Mouse (Mus musculus) heart, embryonic 13.5 days (tissue): ENCODE measurements at regions not wholly inside any gene's neighbourhood (a gene's known extent, or its start where the extent isn't known, plus 50 kb on each side); places are given as distances from the start of the nearest gene placed in this dataset.

Source experiments
- ATAC-seq: fragments of 200-750 bp; cut with Nextera tagmentation; 2 replicates; pipeline ENCODE4 v1.8.0; 2017; ENCODE audit warnings: moderate TSS enrichment; ENCODE audit not compliant: insufficient number of reproducible peaks, low FRiP score, low TSS enrichment; ENCODE audit errors: extremely low read depth
- H3K27ac ChIP-seq: fragments of 300-500 bp; sonication (generic); replicated peaks from 2 replicates; pipeline ENCODE4 v1.5.1; 2015; ENCODE audit warnings: moderate library complexity, mild to moderate bottlenecking, inconsistent platforms
- H3K27me3 ChIP-seq: fragments of 300-500 bp; sonication (generic); replicated peaks from 2 replicates; pipeline ENCODE4 v1.6.1; 2015; ENCODE audit warnings: mild to moderate bottlenecking, inconsistent platforms
- H3K36me3 ChIP-seq: fragments of 300-500 bp; sonication (generic); 2 replicates; pipeline ENCODE4 v1.6.1; 2015; ENCODE audit warnings: mild to moderate bottlenecking, inconsistent platforms
- H3K4me1 ChIP-seq: fragments of 300-500 bp; sonication (generic); 2 replicates; pipeline ENCODE4 v1.6.1; 2015; ENCODE audit warnings: inconsistent platforms
- H3K4me2 ChIP-seq: fragments of 300-500 bp; sonication (generic); 2 replicates; pipeline ENCODE4 v1.6.1; 2015; ENCODE audit warnings: inconsistent platforms, mild to moderate bottlenecking, moderate library complexity
- H3K4me3 ChIP-seq: fragments of 300-500 bp; sonication (generic); 2 replicates; pipeline ENCODE4 v1.5.1; 2015; ENCODE audit warnings: moderate library complexity, mild to moderate bottlenecking, inconsistent platforms
- H3K9ac ChIP-seq: fragments of 300-500 bp; sonication (generic); 2 replicates; pipeline ENCODE4 v1.6.1; 2015; ENCODE audit warnings: inconsistent platforms, mild to moderate bottlenecking, moderate library complexity
- H3K9me3 ChIP-seq: fragments of 300-500 bp; sonication (generic); 2 replicates; pipeline ENCODE4 v1.6.1; 2016; ENCODE audit warnings: inconsistent platforms
- WGBS: fragments of 180-500 bp; shearing (Covaris S2); methylation state at CpG from one replicate; pipeline ENCODE4 v1.1.7; 2015; ENCODE audit warnings: mixed read lengths; 5-methylcytosine and 5-hydroxymethylcytosine counted together

DNA sequence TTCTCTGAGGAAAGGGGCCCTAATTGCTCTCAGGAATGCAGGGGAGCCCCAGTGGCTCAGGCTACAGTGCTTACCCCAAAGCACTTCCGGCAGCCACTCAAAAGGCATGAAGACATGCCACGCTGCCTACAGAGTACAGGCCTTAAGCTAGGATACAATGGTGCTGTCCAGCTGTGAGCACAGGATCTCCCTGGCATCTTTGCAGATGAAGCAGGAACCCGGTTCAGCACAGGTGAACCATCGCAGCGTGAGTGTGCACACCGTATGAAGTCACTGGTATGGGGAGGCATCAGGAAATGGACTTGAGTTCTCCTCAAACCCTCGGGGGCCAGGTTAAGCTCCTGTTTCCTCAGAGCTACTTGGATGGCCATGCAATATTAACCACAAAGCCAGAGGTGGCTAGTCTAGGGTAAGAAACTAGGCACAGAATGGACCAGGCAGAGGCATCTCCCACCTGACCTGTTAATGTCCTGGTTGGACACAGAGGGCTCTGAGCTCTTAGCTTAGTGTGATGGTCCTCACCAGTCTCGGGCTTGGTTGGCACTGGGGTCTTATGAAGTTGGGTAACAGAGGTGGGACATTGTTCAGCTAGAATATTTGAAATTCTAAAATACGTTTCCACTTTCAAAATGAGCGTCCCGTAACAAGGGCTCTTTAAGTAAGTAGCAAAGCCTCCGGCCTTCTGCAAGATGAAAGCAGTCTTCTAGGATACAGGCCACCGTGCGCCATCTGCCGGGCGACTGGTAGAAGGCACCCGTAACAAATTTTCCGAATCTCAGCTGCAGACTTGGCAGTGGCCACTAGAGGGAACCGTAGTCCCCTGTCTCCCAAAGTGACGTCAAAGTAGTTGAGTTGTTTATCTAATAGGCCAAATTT lies 77.7 kb upstream of the Gm14444 start:
- ATAC-seq = peak; percentile 37; the same call in 1 of the 2 replicates
- Histone ChIP-seq H3K36me3 (no peaks in the 10 kb centered on the region), H3K4me1 (no peaks in the 10 kb centered on the region), H3K27me3 (no peaks in the 10 kb centered on the region), H3K9me3 (no peaks in the 10 kb centered on the region), H3K4me3 (no peak overlapping the region), H3K27ac (no peak overlapping the region), H3K4me2 (no peak overlapping the region), H3K9ac (no peak overlapping the region)
- WGBS = 33% methylated on average over 20 of the region's 20 CpGs

- Histone ChIP-seq H3K27me3 (no peaks in the 10 kb centered on the region), H3K9ac (no peak overlapping the region), H3K36me3 (no peaks in the 10 kb centered on the region), H3K4me2 (no peak overlapping the region), H3K27ac (no peak overlapping the region), H3K9me3 (no peaks in the 10 kb centered on the region), H3K4me3 (no peak overlapping the region), H3K4me1 (no peaks in the 10 kb centered on the region)
- WGBS = 17% methylated on average over 6 of the region's 6 CpGs
- no peak for ATAC-seq
Observed at GRCm38 (mm10) chr2:174933013-174933353, 77.1 kb upstream of the Gm14444 start.

DNA sequence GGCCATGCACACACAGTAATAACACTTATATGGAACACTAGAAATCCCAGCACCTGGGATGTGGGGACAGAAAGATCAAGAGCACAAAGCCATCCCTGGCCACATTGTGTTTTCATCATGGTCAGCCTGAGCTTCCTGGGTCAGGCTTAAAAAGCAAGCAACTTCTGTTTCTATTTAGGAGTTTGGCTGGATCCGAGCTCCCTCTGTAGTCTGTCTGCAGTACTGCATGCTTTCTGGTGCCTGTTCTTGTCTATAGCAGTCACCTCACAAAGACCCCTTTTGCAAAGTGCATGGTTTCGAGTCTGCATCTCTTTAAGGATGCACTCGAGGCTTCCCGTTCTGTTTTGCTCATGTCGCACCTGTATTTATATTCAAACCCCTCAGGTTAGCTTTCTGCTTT lies 73.4 kb upstream of the Gm14444 start:
- no peaks in the 10 kb centered on the region for H3K9me3 ChIP-seq
- no peak overlapping the region for H3K27ac ChIP-seq
- whole genome bisulfite sequencing = 29% methylated on average over 5 of the region's 5 CpGs
- H3K27me3 ChIP-seq = no peaks in the 10 kb centered on the region
- H3K9ac ChIP-seq = no peak overlapping the region
- no peak overlapping the region for H3K4me3 ChIP-seq
- no peaks in the 10 kb centered on the region for H3K4me1 ChIP-seq
- H3K36me3 ChIP-seq = no peaks in the 10 kb centered on the region
- ATAC-seq = no peak
- no peak overlapping the region for H3K4me2 ChIP-seq

DNA sequence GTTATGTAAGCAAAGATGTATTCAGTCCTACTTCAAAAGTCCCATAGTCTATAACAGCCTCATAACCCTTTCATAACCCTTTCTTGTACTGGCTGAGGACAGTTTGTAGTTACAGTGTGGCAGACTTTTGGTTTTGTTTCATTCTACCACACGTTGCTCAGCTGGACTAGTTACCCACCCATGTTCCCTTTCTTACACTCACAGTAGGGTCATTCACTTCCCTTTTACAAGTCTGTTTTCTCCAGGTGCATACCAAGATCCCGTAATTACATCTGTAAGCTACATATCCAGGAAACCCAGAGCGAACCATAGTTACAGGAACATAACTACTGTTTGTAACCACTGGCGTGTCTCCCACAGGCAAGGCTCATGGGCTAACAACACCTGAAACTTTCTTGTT lies 72.1 kb upstream of the Gm14444 start:
- no peak for ATAC-seq
- no peaks in the 10 kb centered on the region for H3K36me3 ChIP-seq
- H3K9me3 ChIP-seq = no peaks in the 10 kb centered on the region
- no peaks in the 10 kb centered on the region for H3K4me1 ChIP-seq
- H3K27ac ChIP-seq = no peak overlapping the region
- no peak overlapping the region for H3K9ac ChIP-seq
- H3K4me3 ChIP-seq = no peak overlapping the region
- H3K27me3 ChIP-seq = no peaks in the 10 kb centered on the region
- WGBS = 73% methylated on average over 4 of the region's 4 CpGs
- H3K4me2 ChIP-seq = no peak overlapping the region

- no peak overlapping the region for H3K9ac ChIP-seq
- H3K4me2 ChIP-seq = no peak overlapping the region
- H3K4me1 ChIP-seq = no peaks in the 10 kb centered on the region
- H3K27me3 ChIP-seq = no peaks in the 10 kb centered on the region
- ATAC-seq = no peak
- no peak overlapping the region for H3K4me3 ChIP-seq
- no peaks in the 10 kb centered on the region for H3K36me3 ChIP-seq
- no peak overlapping the region for H3K27ac ChIP-seq
- 81% methylated on average over 4 of the region's 4 CpGs for WGBS
- H3K9me3 ChIP-seq = no peaks in the 10 kb centered on the region
Observed at GRCm38 (mm10) chr2:174942221-174942620, 67.8 kb upstream of the Gm14444 start.

- H3K4me2 ChIP-seq = no peak overlapping the region
- no peak overlapping the region for H3K27ac ChIP-seq
- ATAC-seq = no peak
- H3K9me3 ChIP-seq = no peaks in the 10 kb centered on the region
- no peaks in the 10 kb centered on the region for H3K36me3 ChIP-seq
- no peaks in the 10 kb centered on the region for H3K27me3 ChIP-seq
- no peak overlapping the region for H3K4me3 ChIP-seq
- H3K9ac ChIP-seq = no peak overlapping the region
- no peaks in the 10 kb centered on the region for H3K4me1 ChIP-seq
- 81% methylated on average over 8 of the region's 8 CpGs for WGBS
Observed at GRCm38 (mm10) chr2:174948106-174948505, 61.9 kb upstream of the Gm14444 start.
